Mouse (Mus musculus) thymus, postnatal 36 days (tissue): ENCODE data around the gene Sel1l2.

Experiments
- DNase-seq, 2 experiments: peaks; one replicate each; pipeline ENCODE4 v3.0.0; 2022; ENCODE audit warnings: mixed read lengths in 2 of 2

Gene Sel1l2

DNA sequence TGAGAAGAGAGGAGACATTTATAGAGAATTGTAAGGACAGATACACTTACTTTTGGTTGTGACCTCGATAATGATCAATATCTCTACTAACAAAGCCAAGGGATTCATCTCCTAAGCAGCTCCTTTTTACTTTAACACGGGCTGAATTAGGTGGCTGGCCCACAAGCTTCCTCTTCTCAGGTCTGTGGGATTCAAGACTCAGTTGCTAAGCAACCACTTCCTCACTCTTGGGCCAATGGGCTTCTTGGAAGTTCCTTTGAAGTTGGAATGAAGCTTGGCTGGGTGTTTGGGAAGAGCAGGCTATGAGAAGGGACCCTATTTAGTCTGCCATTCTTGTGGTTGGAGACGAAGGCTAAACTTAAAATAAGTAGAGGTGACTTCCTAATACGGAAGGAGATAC lies at the start of gene Sel1l2:
Gene Sel1l2, minus strand, starts transcription at position 182 of the 400 bp plus-strand sequence.
- DNase-seq = no peak

DNA sequence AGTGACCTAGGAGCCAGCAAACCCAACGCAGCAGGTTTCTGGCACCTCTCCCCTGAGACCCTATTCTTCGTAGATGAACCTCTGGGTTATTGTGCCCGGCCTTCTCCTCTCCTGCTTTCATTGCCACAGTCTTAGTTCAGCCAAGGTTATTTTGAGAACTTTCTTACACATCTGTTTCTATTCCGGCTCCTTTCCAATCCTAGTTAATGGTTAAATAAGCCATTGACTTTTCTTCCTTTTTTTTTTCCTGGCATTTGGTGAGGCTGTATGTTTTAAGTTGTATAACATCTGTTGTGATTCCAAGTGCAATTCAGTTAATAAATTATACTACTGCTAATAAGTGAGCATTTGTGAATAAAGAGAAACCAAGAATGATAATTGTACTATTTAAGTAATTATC lies 49.6 kb upstream of the Sel1l2 start:
- no peak for DNase-seq

DNA sequence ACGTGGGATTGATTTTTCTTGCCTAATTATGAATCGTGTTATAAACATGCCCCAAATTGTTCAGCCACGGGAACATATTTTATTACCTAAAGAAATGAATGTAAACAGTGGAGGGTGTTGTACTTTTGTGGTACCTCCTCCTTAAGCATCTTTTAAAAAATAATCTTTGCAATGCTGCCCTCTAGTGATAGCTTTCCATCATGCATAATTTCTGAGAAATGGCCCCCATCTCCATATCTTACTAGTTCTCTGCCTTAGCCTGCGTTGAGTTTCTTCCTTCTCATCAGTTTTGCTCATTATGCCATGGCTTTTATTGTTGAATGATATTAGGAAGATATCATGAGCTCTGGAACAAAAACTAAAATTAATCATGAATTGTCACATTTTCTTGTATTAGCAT lies 37.8 kb upstream of the Sel1l2 start:
- DNase-seq = no peak

DNA sequence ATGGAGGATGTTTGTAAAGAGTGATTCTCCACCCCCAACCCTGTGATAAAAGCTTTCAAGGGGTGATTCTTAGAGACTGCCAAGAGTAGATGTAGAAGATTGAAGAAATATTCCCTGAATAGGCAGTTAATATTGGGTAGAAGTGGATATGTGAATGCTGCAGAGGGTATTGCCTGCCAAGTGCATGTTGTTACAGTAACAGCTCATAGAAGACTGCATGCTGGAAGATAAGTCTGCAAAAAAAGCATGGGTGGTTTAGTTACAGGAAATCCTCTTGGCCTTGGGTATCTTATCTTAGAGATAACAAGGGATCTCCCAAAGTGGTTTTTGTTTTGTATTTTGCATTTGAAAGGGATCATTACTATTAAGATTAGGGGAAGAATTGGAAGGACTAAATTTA lies 36.3 kb upstream of the Sel1l2 start:
- DNase-seq = no peak

DNA sequence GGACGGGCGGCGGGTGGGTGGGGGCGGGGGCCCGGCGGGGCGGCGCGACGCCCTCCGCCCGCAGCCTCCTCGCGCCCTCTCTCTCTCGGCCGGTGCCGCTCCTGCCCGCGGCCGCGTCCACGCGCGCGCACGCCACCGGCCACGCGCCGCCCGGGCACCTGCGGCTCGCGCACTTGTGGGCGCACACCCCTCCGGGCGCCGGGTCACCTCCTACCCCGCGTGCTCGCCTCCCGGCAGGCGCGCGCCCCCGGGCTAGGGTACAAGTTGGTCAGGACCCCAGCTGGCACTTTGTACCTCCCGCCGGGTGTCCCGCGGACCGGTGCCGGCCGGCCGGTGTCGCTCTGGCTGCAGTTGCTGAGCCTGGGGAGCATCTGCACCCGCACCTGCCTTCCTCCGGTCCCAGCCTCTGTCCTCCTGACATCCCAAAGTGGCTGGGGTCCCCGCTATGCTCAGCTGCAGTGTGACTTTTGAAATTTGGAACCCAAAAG lies 6.3 kb upstream of the Sel1l2 start:
- DNase-seq = peak; percentile 20 to 44

DNA sequence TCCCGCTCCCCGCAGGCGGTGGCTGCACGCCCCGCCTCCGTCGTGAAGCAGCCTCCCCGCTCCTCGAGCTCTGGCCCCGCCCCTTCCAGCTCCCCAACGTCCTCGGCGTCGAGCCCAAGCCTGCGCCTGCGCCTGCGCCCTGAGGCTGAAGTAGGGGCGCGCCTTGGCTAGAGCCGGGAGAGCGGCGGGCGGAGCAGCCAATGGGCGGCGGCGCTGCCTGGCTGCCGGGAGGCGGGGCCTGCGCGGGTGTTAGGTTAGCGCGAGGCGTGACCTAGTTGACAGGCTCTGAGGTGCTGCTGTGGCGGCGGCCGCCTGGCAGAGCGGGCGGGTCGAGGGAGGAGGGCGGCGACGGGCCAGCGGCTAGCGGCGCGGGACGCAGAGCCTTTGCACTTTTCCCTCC lies 5.7 kb upstream of the Sel1l2 start, which contains the start of gene Macrod2:
Gene Macrod2, plus strand, starts transcription at position 131 of the 400 bp plus-strand sequence.
- DNase-seq = peak; percentile 93 to 97

DNA sequence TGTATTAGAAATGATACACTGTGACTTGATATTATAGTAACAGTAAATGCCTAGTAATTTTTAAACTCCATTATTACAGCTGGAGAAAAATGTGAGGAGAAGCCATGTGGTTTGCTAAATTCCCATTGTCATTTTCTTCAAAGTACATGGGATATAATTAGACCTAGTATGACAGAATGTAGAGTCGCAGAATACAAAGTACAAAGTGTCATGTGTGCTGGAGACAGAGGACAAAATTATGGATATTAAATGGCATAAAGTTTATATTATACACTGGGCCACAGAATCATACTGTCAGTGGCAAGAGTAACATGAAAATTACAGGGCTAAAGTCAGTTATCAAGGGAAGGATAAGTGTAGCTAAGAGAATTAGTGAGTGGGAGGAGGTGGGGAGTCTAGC lies 24.7 kb downstream of the Sel1l2 start:
- DNase-seq = no peak

DNA sequence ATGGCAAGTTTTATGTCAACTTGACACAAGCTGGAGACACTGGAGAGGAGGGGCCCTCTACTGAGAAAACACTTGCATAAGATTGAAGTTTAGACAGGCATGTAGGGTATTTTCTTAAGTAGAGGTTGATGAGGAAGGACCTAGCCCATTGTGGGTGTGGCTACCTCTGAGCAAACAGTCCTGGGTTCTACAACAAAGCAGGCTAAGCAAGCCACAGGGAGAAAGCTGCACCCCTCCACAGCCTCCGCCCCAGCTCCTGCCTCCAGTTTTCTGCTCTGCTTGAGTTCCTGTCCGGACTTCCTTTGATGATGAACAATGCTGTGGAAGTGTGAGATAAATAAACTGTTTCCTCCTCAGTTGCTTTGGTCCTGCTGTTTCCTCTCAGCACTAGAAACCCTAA lies 29.6 kb downstream of the Sel1l2 start:
- DNase-seq = no peak

DNA sequence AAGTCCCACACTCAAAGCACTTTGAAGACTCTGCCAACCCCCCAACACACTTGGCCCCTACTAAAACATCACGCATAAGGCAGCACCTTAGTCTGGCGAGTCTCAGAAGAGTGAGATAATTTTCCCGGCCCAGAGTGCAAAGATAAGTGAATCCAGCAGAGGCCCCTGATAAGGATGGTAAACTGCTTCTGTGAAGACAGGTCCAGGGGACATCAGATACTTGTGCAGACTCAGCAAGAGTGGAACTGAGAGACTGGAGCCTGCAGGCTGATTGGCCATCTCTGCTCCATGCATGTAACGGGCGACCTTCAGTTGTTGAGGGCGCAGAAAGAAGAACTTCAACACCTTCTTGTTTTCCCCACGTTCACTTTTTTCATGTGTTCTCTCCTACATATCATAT lies 47.1 kb downstream of the Sel1l2 start:
- no peak for DNase-seq

DNA sequence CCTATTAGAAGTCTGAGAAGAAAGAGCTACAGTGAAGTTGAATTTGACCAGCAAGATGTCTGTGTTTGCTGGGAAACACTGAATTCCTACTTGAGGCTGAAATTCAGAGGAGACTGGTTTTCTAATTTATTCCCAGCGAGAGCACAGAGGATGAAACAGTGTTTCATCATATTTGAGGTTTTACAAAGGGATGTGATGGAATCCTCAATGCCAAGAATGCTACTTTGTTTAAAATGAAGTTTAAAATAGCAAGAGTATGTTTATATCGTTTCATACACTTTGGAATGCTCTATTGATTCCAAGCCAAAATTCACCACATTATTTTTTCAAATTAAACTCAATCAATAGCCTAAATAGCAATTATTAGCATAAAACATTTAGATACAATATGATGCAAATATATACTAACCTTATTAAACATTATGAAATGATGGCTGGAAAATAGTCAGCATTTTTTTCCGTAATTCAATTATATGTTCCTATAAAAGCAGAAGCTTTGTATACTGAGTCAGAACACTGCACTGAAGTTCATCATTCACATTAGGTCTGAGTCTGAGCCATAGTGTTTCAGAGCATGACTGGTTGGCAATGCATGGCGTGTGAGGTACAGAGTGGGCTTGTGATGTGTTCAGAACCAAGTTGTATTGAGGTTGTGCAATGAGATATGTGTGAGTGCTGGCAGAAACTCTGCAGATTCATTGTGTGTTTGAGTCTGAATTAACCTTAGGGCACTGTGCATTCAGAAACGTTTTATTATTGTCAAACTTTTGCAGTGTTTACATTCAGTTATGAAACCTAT lies 58.8 kb downstream of the Sel1l2 start:
- no peak for DNase-seq

DNA sequence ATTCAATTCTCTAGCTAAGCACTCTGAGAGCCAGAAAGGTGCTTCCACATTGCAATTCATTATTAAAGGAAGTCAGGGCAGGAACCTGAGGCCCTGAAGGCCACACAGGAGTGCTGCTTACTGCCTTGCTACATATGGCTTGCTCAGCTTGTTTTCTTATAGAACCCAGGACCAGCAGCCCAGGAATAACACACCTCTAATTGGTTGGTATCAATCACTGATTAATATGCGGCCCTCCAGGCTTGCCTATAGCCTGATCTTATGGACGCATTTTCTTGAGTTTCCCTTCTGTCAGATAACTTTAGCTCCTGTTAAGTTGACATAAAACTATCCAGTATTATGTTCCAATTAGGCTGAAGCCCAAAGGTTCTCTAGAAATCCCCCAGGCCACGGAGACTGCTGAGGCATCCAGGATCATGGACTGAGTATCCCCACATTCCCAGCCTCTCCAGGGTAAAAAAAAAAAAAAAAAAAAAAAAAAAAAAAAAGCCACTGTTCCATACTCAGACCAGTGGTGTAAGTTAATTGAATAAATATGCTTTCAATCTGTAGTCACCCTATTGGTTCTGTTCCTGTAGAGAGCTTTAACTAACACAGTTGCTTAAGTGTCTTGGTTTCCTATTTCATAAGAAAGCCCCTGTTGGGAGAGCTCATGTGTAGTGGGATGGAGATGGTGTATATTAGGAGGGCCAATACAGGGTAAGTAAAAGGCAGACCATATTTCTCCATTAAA lies 86.4 kb downstream of the Sel1l2 start:
- DNase-seq = no peak

DNA sequence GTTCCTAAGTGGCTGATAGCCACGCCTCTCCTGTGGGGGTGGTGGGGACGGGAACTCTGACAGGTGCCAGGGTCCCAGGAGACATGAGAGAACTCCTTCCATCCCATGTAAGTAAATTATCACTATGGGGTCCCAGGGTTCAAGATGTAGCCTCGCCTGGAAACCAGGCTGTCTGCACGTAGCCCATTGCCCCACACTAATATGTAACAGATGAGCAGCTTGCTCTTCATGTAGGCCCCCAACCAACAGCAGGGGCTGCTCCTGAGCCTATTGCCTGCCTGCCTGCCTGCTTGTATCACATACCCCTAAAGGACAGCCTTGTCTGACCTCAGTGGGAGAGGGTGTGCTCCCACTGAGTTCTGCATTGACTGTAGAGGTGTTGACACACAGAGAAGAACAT lies 92.4 kb downstream of the Sel1l2 start:
- DNase-seq = no peak

DNA sequence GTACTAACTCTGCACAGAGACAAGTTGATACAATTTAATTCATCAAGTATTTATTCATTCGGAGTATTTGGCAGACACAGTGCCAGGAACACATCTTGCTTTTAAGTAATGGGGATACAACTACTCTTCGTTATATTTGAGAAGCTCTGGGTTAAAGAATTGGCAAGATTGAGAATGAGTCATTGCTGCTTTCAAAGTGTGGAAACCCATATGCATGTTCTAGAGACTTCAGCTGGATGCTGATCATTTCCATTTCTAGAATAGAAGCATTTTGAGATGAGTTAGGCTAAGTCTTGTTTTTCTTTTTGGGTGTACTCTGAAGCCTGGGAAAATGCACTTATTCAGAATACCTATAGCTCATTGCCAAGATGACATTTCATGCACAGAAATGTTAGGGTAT lies 95.7 kb downstream of the Sel1l2 start:
- no peak for DNase-seq

DNA sequence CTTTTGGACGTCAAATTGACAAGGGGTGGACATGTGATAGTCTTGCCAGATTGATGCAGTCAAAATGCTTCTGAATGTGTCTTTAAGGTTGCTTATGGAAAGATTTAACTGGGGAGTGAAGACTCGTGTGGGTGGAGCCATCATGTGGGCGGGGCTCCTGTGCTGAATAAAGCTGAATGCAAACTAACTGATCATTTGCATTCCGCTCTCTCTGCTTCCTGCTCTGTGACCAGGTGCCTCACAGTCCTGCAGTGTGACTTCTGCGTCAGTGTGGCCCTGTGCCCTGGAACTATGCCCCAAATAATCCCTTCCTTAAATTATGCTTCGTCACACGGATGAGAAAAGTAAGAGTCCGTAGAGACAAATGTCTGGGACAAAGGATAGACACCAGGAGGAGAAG lies 108.7 kb downstream of the Sel1l2 start:
- no peak for DNase-seq

DNA sequence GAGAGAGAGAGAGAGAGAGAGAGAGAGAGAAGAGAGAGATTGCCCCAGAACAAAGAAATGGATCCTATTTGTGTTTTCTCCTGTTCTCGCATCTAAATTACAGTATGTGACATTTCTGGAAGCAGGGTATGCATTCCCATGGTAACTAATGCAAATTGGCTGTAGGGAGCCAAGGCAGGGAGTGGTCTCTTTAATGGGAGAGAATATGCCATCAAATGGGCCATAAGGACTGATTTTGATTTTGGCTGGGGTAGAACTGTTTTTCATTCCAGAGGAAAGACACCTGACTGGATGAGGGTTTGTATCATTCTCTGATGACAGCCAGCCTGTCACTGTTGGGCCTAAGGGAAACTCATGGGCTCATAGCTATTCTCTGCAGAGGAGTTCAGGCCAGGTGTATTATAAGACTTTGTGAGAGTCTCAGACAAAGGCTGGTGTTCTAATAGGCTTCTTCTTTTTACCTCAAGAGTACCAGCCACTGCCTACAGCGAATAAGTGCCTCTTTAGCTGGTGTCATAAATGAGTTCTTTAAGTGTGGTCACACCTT lies 133.8 kb downstream of the Sel1l2 start:
- DNase-seq = no peak

DNA sequence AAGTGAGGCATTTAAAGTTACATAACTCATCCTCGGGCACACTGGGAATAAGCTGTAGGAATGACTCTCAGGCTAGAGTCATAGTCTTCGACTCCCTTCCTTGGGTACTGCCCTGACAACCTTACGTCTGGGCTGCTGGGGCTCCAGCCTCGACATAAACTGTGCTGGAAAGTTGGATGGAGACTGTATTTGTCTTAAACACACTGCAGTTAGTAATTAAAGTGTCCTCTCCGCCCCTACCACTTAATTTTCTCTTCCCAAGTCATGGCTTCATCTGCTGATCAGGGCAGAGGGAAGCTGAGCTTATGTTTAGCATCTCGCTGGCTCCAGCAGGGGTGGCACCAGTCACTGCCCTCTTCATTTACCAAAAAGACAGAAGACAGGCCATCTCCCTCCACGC lies 135.2 kb downstream of the Sel1l2 start:
- DNase-seq = no peak

DNA sequence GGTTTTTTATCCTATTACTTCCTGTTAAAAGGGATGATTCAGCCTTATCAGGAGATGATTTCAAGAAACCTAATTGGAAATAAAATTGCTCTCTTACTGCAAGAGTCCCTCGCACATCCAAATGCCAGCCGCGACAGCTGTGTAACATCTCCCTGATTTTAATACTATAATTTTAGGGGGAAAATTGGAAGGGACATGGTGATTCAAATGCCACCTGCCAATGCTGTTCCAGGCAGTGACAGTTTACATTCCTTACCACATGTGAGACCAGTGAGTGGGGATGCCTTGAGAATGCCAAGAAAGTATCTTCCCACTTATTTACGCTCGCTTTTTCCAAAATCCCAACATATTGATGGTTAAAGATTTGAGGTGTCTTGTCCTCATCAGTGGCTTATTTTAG lies 146.4 kb downstream of the Sel1l2 start:
- no peak for DNase-seq

DNA sequence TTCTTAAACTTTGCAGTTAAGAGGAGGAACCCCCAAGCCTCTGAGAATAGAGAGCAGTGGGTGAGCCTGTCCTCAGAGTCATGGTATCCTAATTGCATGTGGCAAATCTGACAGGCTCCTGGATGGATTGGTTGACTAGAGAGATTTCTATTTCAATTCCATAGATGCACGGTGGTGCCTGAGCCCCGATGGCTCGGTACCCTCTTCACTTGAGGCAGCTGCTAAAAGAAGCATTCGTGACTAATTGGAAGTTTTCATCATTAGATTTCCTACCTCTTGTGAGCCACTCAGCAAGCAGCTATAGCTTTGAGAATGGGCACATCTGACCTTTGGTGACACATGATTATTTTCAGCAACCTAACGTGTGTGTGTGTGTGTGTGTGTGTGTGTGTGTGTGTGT lies 147.1 kb downstream of the Sel1l2 start:
- DNase-seq = no peak

DNA sequence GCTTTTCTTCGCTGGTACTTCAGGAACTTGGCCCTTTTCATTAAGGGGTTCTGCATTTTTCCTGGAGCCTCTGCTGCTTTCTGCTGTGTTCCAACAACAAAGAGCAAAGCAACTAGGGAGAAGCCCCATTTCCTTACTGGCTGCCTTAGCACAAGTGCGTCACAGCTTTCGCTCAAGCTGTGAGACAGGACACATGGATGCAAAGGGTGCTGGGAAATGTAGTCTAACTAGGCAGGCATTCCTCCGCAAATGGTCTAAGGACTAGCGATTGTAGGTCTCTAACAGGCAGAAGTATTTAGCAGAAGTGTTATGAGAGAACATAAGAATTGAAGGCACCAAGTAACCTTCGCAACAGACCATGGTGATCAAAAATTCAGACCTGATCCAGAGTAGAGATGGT lies 152.3 kb downstream of the Sel1l2 start:
- no peak for DNase-seq

DNA sequence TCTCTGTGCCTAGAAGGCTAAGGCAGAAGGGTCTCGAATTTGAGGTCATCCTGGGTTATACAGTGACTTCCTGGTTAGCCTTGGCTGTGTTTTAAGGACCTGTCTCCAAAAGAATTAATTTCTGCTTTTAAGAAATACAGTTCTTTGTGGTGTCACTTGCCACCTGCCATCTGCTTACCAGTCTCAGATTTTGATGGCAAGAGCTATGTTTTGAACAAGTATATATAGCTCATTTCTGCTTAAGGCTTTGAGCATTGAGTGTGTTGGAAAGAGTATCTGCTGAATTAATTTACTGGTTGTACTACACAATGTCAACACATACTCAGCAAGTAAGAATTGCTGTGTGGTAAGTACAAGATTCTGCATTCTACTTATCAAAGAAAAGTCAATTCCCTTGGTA lies 159.2 kb downstream of the Sel1l2 start:
- no peak for DNase-seq

DNA sequence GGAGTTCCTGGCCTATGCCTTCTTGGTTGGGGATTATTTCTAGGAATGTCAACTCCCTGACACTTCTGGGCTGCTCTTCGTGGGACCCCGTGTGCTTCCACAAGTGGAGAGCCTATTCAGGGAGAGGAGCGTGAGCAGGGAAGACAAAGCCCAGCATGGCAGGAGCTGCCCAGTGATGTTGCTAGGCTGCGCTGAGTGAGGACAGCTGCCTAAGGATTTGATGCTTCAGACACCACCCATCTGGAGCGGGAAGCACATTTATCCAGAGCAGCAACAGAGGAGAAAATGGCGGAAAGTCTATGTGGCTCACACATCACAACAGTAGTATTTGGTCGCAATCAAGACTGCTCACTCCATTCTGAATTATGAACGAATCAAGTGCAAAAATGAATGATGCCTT lies 169.2 kb downstream of the Sel1l2 start:
- no peak for DNase-seq

DNA sequence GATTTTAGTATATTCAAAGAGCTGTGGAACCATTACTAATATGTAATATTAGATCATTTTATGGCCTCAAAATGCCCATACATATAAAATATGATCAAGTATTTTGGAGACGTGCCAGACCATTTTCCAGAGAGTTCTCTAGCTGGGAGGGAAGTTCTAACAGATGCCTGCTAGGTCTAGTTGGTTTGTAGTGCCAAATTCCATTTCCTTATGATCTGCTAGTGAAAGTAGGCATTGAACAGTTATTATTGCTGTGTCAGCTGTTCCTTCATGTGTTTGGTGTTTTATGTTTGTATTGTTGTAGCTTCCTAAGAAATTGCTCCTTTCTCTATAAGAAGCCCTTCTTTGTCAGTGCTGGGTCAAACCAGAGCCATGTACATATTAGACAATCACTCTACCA lies 173.5 kb downstream of the Sel1l2 start:
- DNase-seq = no peak

DNA sequence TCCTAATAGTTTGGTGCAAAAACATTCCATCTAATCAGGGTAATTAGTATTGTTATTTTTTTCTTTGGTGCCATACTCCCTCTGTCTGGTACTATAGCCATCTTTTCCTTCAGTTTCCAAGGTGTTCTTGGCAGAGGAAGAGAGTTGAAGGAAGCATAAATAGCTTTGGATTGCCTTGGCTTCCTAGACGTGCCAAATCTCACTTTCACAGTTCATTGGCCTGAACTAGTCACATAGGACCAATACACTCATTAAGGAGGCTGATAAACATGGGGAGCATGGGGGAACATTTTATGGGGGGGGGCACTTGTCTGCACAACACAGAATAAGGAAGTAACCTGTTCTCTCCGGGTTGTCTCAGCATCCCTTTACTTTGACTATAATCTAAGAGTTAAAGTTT lies 174.1 kb downstream of the Sel1l2 start:
- no peak for DNase-seq

DNA sequence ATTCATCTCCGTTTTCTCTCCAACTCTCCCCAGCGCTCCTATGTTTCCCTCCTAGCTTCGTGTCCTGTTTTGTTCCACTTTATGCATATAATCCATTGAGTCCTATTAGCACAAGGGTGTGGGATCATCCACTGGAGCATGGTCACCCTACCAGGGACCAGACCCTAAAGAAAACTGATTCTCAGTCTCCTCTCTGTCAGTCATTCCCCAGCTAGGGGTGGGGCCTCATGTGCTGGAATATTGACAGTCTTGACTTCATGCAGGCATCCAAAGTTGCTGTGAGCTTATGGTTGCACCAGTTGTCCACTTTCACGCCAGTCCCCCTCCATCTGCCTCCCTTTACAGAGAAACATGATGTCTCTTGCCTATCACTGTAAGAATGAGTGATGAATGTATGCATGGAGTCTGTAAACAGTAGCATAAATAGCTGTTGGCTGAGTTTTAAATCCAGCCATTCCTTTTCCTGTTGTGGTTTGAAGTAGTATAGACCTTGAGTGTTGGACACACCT lies 174.9 kb downstream of the Sel1l2 start:
- DNase-seq = no peak
